Mouse (Mus musculus) heart, postnatal 4 days (tissue): Measurements from ENCODE around the gene Gm960. TPM values are rescaled to one million over a fixed set of nuclear protein-coding genes. Genes with fewer than 3 reads are reported as not detected.

Source experiments
- DNase-seq: peaks from one replicate; pipeline ENCODE4 v3.0.0; 2021
- total RNA-seq, 2 experiments: library from RNA; stranded (reverse); gene quantifications; 2 replicates each; pipeline ENCODE4 v1.2.3; 2021

Gm960 gene
- total RNA-seq: under 1 TPM; 0.12 to 0.68 TPM

DNA sequence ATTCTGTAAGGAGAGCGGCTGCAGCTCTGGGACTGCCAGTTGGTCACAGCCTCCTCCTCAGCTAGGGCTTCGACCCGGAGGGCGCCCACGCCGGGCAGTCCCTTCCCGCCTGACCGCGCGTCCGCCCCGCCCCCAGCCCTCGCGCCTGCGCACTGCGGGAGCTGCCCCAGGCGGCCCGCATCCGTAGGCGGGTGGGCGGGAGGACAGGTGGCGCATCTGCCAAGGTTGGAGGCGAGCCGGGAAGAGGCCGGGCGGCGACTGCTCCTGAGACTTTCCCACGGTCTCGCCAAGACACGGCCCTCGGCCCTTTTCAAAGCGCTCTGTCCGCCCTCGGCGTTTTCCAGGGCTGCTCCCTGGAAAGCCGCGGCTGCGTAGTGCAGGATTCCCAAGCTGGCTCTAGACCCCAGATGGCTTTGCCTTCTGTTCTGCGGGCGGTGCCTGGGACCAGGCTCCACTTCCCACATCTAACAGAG lies at the start of gene Gm960:
Gene Gm960 (minus strand): TSS at position 464 of the 473 bp plus-strand sequence.
- peak; percentile 75 for DNase-seq

DNA sequence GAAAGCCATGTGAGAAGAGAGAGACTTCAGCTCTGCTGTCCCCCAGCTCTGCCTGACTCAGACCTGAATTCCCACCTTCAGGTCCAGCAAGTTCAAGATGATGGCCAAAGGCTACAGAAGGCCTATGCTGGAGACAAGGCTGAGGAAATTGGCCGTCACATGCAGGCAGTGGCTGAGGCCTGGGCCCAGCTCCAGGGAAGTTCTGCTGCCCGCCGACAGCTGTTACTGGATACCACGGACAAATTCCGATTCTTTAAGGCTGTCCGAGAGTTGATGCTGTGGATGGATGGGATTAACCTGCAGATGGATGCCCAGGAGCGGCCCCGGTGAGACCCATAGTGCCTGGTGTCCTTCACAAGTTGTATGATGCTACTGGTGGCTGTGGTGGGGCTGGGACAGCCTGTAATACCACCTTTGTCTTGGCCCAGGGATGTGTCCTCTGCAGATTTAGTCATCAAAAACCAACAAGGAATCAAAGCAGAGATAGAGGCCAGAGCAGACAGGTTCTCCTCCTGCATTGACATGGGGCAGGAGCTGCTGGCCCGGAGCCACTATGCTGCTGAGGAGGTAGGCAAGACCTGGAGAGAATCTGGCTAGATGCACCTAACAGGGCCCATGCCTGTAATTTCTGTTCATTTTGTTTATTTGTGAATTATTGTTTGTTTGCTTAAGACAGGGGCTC lies 49.3 kb upstream of the Gm960 start:
- DNase-seq: no peak

DNA sequence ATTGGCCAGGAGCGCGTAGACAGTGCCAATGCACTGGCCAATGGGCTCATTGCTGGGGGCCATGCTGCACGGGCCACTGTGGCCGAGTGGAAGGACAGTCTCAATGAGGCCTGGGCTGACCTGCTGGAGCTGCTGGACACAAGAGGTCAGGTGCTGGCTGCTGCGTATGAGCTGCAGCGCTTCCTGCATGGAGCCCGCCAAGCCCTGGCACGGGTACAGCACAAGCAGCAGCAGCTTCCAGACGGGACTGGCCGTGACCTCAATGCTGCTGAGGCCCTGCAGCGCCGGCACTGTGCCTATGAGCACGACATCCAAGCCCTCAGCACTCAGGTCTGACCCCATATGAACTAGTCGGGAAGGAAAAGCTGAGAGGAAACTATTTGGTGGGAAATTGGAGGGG lies 48.1 kb upstream of the Gm960 start:
- peak; percentile 37 for DNase-seq

DNA sequence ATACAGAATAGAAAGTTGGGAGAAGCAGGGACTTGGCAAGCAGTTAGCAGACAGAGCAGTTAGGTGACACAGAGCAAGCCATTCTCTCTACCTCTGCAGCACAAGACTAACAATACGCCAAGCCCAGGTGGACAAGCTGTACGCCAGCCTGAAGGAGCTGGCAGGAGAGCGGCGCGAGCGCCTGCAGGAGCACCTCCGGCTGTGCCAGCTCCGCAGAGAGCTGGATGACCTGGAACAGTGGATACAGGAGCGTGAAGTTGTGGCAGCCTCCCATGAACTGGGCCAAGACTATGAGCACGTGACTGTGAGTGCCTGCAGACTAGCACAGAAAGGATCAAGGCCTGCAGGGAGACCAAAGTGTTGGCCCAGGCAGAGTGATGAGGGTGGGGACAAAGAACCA lies 47.2 kb upstream of the Gm960 start:
- DNase-seq: no peak

DNA sequence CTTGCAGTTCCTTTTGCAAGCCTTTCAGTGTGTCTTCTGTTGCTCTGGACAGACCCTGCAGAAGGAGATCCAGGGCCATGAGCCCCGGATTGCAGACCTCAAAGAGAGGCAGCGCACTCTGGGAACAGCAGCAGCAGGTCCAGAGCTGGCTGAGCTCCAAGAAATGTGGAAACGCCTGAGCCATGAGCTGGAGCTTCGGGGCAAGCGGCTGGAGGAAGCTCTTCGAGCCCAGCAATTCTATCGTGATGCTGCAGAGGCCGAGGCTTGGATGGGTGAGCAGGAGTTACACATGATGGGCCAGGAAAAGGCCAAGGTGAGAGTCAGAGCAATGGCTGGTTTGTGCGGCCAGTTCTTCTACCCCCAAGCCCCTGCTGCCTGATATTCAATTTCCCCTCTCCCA lies 46.6 kb upstream of the Gm960 start:
- peak; percentile 71 for DNase-seq

DNA sequence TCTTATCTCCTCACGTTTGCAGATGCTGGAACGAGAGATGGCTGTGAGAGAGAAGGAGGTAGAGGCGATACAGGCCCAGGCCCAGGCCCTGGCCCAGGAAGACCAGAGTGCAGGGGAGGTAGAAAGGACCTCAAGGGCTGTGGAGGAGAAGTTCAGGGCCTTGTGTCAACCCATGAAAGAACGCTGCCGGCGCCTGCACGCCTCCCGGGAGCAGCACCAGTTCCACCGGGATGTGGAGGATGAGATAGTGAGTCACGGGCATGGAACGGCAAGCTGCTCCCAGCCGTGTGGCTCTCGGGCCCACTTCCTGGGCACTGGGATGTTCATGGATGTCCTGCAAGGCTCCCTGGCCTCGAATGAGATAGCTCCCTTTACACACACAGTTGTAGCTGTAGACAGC lies 45.6 kb upstream of the Gm960 start:
- no peak for DNase-seq

DNA sequence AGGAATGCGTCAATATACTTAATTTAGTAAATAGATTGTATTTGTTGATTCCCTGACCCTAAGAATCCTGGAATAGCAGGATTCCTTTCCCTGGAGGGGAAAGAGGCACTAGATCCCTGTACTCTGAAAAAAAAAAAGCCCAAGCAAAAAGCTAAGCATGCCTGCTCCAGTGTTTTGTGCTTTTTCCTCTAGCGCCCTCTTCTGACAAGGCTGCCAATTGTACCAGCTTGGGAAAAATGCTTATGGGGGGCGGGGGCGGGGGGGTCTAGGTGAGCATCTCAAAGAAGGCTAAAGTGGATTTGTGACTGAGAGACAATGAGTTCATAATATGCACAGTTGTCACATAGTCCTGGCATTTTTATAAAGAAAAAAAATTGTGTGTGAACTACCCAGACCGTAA lies 45.1 kb upstream of the Gm960 start:
- DNase-seq: peak; percentile 63

DNA sequence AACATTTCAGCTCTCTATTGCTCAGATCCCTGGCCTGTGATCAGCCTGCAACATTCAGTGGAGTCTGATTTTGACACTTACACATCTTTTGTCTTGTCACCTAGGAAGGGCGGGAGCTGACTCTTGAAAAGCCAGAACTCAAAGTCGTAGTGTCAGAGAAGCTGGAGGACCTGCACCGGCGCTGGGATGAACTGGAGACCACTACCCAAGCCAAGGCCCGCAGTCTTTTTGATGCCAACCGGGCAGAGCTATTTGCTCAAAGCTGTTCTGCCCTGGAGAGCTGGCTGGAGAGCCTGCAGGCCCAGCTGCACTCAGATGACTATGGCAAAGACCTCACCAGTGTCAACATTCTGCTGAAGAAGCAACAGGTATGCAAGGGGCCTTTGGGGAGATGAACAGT lies 43.8 kb upstream of the Gm960 start:
- no peak for DNase-seq

DNA sequence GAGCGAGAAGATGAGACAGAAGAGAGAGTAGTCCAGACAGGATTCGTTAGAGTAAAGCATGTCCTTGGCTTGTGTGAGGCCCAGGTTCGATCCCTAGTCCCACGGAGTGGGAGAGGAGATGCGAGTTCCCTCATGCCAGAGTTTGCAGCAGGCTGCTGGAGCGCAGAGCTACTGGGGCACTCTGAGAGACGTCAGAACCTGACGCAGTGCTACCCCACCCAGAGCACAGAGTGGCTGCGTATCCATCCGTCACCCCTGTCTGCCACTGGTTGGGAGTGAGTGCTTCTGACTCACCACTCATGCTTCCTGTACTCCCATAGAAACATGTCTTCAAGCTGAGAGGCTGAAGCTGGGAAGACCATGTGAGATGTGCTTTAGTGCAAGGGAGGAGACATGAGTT lies 43.0 kb upstream of the Gm960 start:
- no peak for DNase-seq

DNA sequence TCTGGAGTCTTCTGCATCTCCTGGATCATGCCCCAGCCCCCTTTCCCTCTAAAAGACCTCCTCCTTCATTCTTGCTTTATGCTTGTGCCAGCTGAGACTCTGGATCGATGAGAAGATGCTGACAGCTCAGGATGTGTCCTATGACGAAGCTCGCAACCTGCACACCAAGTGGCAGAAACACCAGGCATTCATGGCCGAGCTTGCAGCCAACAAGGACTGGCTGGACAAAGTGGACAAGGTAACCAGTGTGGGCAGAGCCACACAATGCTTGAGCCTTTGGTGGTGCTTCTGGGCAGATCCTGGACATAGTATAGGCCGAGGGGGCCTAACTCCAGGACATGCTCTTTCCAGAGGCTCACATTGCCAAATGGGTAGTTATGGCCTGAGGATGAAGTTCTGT lies 41.3 kb upstream of the Gm960 start:
- DNase-seq: no peak

DNA sequence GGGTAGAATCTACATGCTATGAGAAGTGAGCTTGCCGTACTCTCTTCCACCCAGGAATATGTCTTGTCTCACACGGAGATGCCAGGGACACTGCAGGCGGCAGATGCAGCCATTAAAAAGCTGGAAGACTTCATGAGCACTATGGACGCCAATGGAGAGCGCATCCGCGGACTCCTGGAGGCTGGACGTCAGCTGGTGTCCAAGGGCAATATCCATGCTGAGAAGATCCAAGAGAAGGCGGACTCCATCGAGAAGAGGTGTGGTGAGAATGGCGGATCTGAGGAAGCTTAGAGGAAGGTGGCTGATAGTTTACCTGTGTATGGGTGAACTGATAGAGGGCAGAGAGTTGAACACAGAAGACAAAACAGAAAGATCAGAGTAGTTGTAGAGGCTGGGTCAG lies 40.6 kb upstream of the Gm960 start:
- no peak for DNase-seq

DNA sequence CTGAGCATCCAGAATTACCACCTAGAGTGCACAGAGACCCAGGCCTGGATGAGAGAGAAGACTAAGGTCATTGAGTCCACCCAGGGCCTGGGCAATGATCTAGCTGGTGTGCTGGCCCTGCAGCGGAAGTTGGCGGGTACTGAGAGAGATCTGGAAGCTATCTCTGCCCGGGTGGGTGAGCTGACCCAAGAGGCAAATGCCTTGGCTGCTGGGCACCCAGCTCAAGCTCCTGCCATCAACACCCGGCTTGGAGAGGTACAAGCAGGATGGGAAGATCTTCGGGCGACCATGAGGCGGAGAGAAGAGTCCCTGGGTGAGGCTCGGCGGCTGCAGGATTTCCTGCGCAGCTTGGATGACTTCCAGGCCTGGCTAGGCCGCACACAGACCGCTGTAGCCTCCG lies 39.4 kb upstream of the Gm960 start:
- no peak for DNase-seq

DNA sequence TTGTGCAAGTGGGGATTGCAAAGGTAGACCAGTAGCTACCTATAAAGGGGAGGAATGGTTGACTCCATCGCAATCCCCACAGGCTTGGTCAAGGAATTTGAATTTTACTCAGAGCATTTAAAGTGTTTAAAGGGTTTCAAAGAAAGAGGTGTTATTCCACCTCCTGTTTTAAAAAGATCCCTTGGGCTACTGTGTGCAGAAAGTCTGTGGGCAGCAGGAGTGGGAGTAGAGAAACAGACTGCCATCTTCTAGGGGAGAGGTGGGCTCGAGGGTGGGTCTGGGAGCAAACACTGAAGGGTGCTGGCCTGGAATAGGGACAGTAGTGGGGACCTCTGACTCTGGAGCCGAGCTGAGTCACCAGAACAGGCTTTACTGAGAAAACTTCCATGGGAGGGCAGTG lies 34.6 kb upstream of the Gm960 start:
- no peak for DNase-seq

DNA sequence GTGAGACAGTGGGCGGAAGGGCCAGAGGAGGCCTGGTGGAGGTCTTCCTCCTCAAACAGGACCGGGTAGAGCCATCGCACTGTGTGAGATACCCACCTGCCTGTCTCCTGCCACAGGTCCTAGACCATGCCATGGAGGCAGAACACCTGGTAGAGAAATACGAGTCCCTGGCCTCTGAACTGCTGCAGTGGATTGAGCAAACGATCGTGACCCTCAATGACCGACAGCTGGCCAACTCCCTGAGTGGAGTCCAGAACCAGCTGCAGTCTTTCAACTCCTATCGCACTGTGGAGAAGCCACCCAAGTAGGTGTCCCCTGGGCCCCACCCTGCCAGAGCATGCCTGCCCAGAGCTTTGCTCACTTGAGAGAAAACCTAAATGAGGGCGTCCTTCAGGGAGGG lies 30.7 kb upstream of the Gm960 start:
- no peak for DNase-seq

DNA sequence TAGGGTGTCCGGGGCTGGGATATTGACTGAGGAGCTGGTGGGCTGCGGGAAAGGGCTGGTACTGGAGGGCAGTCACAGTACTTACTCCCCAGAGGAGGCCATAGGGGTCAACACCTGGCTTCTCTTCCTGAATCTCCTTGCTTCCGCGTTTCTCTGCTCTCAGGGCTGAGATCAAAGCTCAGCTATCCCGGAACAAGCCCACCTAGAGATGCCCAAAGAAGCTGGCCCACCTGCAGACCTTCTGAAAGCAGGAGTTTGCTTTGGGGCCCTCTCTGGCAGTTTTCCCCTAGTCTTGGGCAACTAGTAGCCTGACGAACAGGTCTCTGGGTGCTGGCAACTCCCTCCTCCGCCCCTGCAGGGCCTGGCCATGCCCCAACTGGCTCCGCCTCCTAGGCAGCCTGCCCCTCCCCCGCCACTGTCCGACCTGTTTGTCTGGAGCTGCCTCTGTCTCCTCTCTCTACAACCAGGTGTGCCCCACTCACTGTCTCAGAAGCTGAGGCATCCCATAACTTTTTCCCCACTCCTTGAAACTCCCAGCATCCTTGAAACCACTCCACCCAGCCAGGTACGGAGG lies 22.3 kb upstream of the Gm960 start:
- DNase-seq: no peak

DNA sequence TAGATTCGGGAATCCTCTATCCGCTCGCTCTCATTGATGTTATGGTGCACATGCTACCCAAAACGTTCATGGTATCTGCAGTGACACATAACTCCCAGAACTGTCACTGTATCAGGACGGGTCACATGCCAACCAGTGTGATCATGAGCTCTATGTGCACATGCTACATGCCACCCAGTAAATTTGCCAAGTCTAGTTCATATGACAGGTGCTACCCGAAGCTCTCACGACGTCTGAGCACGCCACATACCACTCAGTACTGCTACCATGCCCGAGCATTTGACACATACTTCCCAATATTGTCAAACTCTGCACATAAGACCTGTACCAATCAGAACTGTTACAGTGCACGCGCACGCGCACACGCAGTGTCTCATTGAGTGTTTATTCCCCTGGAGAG lies 21.6 kb upstream of the Gm960 start:
- DNase-seq: no peak

DNA sequence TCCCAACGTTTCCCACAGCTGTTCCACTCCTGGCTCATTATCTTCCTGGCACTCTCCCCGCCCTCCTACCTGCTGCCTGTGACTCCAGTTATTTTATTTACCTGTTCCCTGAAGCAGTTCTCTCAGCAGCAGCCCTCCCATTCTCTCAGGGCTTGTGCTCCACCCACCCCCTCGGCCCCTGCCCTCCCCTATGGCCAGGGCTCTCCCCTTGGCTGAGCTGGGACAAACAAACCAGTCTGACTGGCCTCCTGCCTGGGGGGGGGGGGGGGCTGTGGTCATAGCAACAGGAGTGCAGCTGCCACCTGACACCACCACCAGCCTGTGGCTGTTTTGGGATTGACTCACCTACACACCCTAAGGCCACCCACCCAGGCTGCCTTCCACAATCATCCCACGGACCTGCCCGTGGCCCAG lies 20.9 kb upstream of the Gm960 start:
- no peak for DNase-seq

DNA sequence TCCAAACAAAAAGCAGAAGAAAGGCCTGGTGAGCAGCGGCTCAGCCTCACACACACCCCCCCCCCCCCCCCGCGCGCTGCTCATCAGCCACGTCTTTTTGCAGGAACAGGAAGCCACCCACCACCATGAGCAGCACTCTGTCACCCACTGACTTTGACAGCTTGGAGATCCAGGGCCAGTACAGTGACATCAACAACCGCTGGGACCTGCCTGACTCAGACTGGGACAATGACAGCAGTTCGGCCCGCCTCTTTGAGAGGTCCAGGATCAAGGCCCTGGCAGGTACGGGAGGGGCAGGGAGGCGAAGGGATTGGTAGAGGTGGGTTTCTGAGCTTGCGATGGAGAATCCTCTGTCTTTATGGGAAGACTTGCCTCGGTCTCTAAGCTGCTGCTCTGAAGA lies 20.2 kb upstream of the Gm960 start:
- no peak for DNase-seq

DNA sequence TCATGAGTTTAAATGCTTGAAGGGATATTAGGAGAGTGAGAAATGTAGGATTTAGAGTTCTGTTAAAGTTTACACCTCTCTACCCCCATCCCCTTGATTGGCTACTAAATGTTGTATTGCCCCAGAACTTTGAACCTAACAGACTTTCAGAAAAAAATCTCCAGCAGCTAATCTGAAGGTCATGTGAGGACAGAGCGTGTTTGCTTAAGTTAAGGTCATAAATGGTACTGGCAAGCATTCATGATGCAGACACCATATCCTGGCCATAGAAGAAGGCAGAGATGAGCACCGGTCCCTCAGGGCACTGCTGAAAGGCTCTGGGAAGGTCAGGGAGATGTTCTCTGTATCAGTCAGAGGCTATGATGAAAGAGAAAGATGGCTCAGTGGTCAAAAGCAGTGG lies 18.8 kb upstream of the Gm960 start:
- no peak for DNase-seq

DNA sequence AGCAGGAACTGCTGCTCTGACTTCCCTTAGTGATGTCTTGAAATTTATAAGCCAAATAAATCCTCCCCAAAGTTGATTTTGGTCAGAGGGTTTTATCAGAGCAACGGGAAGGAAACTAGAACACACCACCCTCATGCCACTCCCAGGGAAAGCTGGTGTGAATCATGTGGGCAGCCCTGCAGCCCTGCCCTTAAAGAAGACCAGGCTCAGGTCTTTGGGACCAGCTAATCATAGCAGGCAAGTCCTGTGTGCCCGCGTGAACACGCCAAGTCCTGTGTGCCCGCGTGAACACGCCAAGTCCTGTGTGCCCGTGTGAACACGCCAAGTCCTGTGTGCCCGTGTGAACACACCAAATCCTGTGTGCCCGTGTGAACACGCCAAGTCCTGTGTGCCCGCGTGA lies 18.3 kb upstream of the Gm960 start:
- no peak for DNase-seq

DNA sequence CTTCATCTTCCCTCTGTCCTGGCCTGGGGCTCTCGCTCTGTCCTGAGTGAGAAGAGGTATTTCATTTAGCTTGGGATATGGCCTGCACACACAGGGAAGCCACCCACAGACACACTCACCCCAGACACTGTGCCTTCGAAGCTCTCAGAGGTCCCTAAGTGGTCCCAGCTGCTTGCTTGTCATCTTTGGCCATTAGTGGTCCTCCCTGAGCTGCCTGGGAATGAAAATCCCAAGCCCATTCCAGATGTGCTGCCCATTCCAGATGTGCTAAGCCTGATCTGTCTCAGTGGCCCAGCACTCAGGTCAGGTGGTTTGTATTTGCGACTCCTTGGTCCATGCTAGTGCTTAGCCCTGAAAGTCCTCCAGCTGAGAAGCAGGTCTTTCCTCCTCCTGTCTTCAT lies 15.4 kb upstream of the Gm960 start:
- no peak for DNase-seq

DNA sequence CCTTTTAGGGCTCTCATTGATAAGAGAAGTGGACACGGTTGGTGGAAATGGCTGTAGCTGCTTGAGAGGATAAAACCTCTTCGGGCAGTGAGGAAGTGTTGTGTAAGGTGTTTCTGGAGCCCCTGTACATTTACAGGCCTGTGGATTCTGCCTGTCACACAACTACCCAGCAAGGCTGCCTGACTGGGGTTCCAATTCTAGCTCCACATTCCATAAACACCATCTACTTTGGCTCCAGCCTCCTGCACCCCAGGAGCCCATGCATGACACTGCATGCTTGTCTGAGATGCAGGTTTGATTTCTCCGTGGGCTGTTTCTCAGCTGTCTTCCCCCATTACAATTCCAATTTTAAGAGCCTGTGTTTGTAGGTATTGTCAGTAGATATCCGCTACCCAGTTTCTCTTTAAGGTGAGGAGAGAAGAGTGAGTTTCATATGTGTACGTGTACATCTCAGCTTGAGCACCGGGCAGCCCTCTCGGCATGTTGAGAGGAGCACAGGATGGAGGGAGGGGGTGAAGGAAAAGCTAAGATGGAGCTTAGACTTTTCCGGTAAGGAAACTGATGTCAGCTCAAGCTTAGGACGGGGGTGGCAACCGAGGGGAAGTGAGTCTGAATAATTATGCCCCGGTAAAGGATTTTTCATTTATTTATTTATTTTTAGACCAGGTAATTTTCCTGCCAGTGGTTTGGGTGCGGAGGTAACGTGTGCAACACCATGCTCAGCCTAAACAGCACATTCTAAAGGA lies 14.5 kb upstream of the Gm960 start:
- no peak for DNase-seq

DNA sequence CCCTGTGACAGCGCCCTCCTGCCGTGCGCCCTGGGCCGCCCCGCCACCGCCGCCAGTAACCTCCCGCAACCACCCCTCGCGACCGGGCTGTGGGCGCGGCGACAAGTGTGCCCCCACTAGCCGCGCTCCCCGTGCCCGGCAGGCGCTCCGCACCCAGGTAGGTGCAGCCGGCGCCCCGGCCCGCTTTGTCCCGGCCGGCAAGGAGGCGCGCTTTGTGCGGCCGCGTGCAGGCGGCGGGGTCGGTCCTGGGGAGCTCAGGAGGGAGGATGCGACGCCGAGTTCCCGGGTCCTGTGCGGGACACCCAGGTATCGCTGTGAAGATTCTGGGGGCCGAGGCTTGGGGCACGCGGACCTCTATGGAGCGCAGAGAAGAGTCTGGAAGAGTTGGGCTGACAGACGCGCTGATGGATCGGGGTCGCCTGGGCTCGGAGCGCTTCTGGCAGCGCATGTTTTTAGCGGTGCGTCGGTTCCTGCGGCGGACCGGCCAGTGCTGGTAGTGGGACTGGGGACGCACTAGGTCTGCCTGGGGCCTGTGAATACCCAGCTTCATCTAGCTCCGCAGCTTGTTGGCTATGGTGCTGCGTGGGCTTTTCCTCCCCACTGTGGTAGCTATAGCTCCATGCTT lies 13.8 kb upstream of the Gm960 start:
- DNase-seq: no peak
